Mouse (Mus musculus): ENCODE results near the gene Tmem213.
A peak's percentile ranks its signal among the peaks of the same experiment; 100 is the strongest.

Tmem213 gene

GRCm38 (mm10) chr6:38118341-38118740 is 9.3 kb downstream of the Tmem213 start:
- no peak for DNase-seq

GRCm38 (mm10) chr6:38120681-38121371 is 11.8 kb downstream of the Tmem213 start:
- DNase-seq = peak; percentile 24

DNA sequence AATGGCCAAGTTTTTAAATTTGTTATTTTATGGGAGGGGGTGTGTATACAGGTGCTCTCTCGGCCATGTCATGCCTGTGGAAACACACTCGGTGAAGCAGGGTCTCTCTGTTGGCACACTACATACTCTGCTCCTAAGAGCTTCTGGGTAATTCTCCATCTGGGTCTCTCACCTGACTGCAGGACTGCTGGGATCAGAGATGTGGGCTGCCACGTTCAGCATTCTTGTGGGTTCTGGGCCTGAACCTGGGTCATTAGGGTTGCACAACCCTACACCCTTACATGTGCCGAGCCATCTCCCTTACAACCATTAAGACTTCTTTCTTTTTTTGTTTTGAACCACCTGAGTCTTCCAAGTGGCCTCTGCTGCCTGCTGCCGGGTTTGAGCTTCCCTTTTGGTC is 12.8 kb downstream of the Tmem213 start:
- DNase-seq = no peak

DNA sequence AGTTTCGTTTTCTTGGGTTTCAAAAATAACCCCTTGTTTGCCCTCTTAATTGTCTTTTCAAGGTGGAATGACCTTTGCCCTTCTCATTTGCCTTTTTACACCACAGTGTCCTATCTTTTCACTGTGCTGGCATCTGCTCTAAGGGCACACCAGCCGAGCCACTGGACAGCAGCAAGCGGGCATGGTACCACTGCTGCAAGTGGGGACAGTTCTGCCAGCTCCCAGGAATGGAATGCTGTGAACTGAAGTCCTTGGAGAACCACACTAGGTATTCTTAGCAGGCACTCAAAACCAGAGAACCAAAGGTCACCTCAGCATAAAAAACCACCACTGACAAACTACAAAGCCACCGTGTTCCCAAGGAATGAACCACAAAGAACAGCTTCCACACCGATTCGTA is 13.7 kb downstream of the Tmem213 start:
- DNase-seq = no peak

GRCm38 (mm10) chr6:38123471-38124206 is 14.6 kb downstream of the Tmem213 start:
- no peak for DNase-seq

DNA sequence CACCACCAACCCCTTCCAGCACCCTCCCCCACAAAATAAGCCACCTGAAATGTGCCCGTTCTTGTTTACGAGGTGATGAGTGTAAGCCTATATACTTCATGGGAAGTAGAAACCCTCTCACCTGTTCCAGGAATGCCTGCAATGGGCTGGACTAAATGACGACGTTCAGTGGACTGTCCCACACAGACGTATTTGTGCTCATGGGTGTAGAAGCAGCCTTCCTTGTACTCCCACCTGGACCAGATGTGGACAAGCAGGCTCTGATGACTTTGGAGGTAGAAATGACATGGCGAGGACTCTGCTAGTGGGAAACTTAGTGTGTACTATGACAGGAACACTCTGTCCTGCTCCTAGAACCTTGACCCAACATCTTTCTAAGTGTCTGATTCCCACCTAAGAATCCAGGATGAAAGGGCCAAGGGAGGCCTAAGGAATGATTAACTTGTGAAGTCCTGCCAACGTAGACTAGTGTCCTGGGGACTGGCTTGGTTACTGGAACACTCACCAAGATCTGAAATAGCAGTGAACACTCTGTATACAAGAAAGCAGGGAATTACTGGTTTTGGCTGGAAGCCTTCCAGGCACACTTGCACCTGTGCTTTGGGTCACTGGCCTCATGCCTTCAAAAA is 15.3 kb downstream of the Tmem213 start, which contains the start of gene Atp6v0a4:
Atp6v0a4 (minus strand) TSS at position 380 of the 629 bp plus-strand sequence.
- DNase-seq = no peak

DNA sequence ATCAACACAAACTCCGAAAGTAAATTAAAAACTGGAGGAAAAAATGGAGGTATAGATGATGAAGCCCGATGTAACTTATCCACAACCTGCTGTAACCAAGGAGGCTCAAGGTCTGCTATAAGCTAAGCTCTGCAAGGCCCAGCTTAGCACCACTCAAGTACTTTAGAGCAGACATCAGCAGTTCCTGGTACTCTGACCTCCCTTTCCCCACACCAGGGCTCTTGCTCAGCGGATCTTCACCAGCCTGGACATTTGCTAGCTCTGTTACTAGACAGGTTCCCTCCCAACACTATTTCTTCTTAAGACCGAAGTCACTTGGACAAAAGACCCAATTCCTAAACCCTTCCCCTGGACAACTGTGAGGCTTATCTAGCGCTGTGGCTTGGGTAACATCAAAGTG is 15.8 kb downstream of the Tmem213 start:
- no peak for DNase-seq

GRCm38 (mm10) chr6:38125462-38125861 is 16.4 kb downstream of the Tmem213 start:
- no peak for DNase-seq

GRCm38 (mm10) chr6:38128115-38128514 is 19.1 kb downstream of the Tmem213 start:
- DNase-seq = no peak

- no peak for DNase-seq
These were observed 20.8 kb downstream of the Tmem213 start for GRCm38 (mm10) chr6:38129883-38130282.

DNA sequence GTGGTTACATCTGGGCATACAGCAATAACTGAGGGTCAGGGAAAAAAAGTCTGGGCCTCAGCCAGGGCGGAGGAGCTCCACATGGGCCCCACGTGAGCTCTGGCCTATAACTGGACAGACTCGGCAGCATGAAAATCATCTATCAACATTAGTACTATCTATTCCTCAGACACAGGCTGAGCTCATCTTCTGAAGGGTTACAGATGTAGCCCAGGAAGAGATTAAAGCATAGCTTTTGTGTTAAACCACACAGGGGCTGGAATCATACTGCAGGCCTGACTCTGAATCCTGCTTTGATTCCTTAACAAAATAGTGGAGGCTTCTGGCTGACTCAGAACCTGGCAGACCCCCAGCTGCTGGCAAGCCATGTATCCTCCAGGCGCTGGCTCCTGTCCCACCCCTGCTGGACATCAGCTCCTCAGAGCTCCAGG is 22.8 kb downstream of the Tmem213 start:
- DNase-seq = no peak

GRCm38 (mm10) chr6:38134806-38135559 is 25.9 kb downstream of the Tmem213 start:
- DNase-seq = no peak

DNA sequence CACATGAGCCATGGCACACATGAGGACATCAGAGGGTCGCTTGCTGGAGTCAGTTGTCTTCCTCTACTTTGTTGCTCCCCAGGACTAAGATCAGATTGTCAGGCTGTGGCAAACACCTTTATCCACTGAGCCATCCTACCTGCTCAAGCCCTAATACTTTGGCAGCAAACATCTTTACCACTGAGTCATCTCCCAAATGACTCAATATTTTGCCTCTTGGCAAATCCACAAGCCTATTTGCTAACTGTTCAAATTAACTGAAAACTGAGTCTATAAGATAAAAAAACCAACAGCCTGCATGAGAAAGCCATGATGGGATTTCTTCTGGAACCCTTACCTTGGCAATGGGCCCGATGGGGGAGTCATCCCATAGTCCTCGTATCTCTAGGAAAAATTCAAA is 30.0 kb downstream of the Tmem213 start:
- DNase-seq = no peak

DNA sequence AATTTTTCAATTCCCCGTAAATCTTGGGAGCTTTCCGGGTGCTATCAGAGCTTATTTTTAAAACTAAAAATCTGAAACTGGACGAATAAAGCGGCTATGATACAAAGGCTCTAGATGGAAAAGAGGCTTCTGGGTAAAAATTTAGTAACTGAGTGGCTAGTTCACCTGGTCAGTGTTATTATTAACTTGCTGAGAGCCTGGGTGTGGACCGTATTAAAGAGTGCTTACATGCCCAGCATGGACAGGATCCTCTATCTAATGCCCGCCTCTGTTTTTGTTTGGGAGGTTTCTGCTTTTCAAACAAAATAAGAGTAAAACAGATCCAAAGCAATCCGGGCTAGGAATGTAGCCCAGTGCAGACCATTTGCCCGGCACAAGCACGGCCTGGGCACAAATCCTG is 31.3 kb downstream of the Tmem213 start:
- DNase-seq = no peak

- DNase-seq = no peak
These were observed 35.3 kb downstream of the Tmem213 start for GRCm38 (mm10) chr6:38144161-38144998.

- no peak for DNase-seq
These were observed 36.5 kb downstream of the Tmem213 start for GRCm38 (mm10) chr6:38145463-38146065.

DNA sequence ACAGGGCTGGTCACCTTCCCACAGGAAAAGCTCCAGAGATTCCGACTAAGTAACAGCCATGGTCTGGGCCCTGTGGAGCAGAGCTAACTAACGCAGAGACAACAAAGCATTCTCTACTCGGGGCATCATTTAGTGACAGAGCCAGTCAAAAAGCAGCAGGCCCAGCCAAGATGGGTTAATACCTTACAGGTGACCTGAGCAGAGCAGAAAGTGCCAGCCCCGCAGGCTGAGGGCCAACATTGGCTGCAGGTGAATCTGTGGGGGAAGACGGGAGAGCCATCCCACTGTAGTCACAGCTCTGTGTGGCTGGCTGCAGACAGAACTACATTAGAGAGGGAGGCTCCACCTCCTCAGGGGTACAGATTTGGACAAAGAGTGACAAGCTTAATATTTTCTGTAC is 38.2 kb downstream of the Tmem213 start:
- DNase-seq = no peak

GRCm38 (mm10) chr6:38148626-38149025 is 39.6 kb downstream of the Tmem213 start:
- no peak for DNase-seq

GRCm38 (mm10) chr6:38149483-38149882 is 40.4 kb downstream of the Tmem213 start:
- DNase-seq = no peak

DNA sequence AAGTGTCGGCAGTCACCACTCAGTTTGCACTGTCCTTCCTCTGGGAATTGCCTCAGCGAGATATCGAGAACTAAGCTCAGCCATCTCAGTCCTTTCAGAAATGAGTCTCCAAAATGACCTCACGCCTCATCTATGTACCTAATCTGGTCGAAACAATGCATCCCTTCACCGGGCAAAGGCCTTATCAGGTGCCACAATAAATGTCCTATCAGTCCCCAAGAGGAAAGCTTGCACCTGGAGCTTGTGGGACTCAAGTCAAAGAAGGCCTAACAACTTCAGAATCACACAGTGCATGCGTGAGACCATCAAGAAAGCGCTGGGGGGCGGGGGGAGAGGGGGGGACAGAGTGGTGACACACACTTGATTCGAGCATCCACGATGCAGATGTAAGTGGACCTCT is 43.2 kb downstream of the Tmem213 start:
- DNase-seq = no peak

- DNase-seq = no peak
These were observed 47.1 kb downstream of the Tmem213 start for GRCm38 (mm10) chr6:38156204-38156603.

- no peak for DNase-seq
These were observed 48.9 kb downstream of the Tmem213 start for GRCm38 (mm10) chr6:38157925-38158324.
